Mouse (Mus musculus) intestine, embryonic 14.5 days (tissue): Measurements from ENCODE around the gene Micall1. TPM values are rescaled to one million over a fixed set of nuclear protein-coding genes. Genes with fewer than 3 reads are reported as not detected.

Experiments used
- ATAC-seq: fragments of 200-750 bp; cut with Nextera tagmentation; replicated peaks from 2 replicates; pipeline ENCODE4 v1.8.0; 2017; ENCODE audit warnings: low read depth, moderate number of reproducible peaks, moderate TSS enrichment, moderate library complexity; ENCODE audit not compliant: low FRiP score, low TSS enrichment
- DNase-seq: peaks from one replicate; pipeline ENCODE4 v3.0.0-alpha.2; 2018; ENCODE audit warnings: low spot score
- H3K27ac ChIP-seq: fragments of 300-500 bp; sonication (generic); 2 replicates; pipeline ENCODE4 v1.5.1; 2014; ENCODE audit warnings: low read depth, mild to moderate bottlenecking, control low read depth
- H3K27me3 ChIP-seq: fragments of 300-500 bp; sonication (generic); replicated peaks from 2 replicates; pipeline ENCODE4 v1.6.1; 2014; ENCODE audit warnings: low read length, control low read depth; ENCODE audit not compliant: control insufficient read depth, insufficient read depth
- H3K36me3 ChIP-seq: fragments of 300-500 bp; sonication (generic); 2 replicates; pipeline ENCODE4 v1.6.1; 2014; ENCODE audit warnings: low read length, control low read depth; ENCODE audit not compliant: control insufficient read depth, insufficient read depth
- H3K4me1 ChIP-seq: fragments of 300-500 bp; sonication (generic); replicated peaks from 2 replicates; pipeline ENCODE4 v1.6.1; 2014; ENCODE audit warnings: low read length, control low read depth, mixed read lengths; ENCODE audit not compliant: control insufficient read depth, insufficient read depth
- H3K4me2 ChIP-seq: fragments of 300-500 bp; sonication (generic); 2 replicates; pipeline ENCODE4 v1.6.1; 2014; ENCODE audit warnings: low read length
- H3K4me3 ChIP-seq: fragments of 300-500 bp; sonication (generic); 2 replicates; pipeline ENCODE4 v1.5.1; 2014; ENCODE audit warnings: low read depth, low read length, control low read depth, mixed read lengths
- H3K9ac ChIP-seq: fragments of 300-500 bp; sonication (generic); 2 replicates; pipeline ENCODE4 v1.6.1; 2014; ENCODE audit warnings: mild to moderate bottlenecking, low read length
- H3K9me3 ChIP-seq: fragments of 300-500 bp; sonication (generic); 2 replicates; pipeline ENCODE4 v1.6.1; 2016; ENCODE audit warnings: low read length, control low read depth; ENCODE audit not compliant: control insufficient read depth
- WGBS: fragments of 180-500 bp; shearing (Covaris S2); extraction: QIAGEN DNeasy Blood & Tissue Kit; methylation state at CpG from one replicate; pipeline ENCODE4 v1.1.7; 2014; 5-methylcytosine and 5-hydroxymethylcytosine counted together
- polyA plus RNA-seq: library from polyadenylated mRNA; unstranded; fragments of >200 nt; fragmentation: Nextera tagmentation; extraction: Ambion mirVana; gene quantifications from 2 replicates; pipeline ENCODE4 v1.2.1, GENCODE M21; 2014

Micall1 gene
- polyA plus RNA-seq, 1 experiment from 2014 or later = 9.3 TPM

DNA sequence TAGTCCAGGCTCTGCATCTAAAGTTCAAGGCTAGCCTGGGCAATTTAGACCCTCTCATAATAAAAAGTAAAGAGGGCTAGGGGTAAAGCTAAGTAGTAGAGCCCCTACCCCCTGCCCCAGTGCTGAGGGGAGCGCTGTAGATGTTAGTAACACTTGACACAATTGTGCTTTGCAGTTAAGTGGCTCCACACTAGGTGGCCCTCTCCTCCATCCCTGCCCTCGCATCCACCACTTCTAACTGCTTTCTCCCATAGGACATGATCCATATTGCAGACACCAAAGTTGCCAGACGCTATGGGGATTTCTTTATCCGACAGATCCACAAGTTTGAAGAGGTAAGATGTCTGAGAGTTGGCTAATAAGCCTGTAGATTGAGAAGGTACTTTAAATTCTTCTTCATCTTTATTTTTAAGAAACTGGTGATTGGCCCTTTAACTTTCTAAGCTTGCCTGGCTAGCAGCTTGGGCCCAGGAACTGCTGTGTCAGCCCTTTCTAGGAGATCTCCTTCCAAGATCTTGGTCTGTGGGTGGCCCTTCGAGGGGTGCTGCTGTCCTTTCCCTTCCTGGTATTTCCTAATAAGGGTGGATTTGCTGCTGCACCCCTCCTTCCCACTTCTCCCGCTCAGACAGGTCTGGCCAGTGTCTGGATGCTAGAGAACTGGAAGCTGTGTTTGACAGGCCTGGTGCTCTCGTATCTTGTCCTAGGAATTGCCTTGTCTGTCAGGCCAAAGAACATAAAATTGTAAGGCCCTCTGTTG is 15.4 kb upstream of the Micall1 start:
- ATAC-seq (peak; percentile 58), DNase-seq (peak; percentile 60)
- Histone ChIP-seq H3K27me3 (no peaks in the 10 kb centered on the region), H3K9me3 (no peaks in the 10 kb centered on the region), H3K27ac (peak overlapping the region; percentile 80), H3K4me2 (no peak overlapping the region), H3K4me3 (no peak overlapping the region), H3K4me1 (peaks cover 25% of the 10 kb centered on the region), H3K36me3 (peaks cover 79% of the 10 kb centered on the region), H3K9ac (no peak overlapping the region)
- WGBS = 52% methylated on average over 7 of the region's 7 CpGs

DNA sequence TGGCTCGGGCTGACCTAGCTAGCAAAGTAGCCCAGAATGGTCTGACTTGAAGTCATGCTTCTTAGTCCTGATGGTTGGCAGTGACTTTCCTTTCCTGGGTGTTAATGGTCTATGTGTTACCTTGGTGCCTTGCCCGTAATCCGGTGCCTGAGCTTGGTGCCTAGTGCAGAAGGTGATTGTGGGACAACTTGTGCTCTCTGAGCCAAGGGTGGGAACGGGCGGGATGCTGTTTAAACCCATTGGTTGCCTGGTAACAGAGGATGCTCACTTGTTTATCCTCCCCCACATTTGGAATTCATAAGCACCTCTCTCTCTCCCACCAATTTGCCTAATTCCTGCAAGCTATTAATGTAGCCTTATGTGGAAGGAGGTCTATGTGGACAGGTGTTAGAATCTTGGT is 13.2 kb upstream of the Micall1 start:
- Histone ChIP-seq H3K4me1 (peaks cover 27% of the 10 kb centered on the region), H3K36me3 (peaks cover 57% of the 10 kb centered on the region), H3K4me3 (no peak overlapping the region), H3K27me3 (no peaks in the 10 kb centered on the region), H3K9me3 (no peaks in the 10 kb centered on the region), H3K4me2 (no peak overlapping the region), H3K27ac (no peak overlapping the region), H3K9ac (no peak overlapping the region)
- WGBS = 84% methylated on average over 5 of the region's 5 CpGs
- no peak for ATAC-seq
- DNase-seq = no peak

DNA sequence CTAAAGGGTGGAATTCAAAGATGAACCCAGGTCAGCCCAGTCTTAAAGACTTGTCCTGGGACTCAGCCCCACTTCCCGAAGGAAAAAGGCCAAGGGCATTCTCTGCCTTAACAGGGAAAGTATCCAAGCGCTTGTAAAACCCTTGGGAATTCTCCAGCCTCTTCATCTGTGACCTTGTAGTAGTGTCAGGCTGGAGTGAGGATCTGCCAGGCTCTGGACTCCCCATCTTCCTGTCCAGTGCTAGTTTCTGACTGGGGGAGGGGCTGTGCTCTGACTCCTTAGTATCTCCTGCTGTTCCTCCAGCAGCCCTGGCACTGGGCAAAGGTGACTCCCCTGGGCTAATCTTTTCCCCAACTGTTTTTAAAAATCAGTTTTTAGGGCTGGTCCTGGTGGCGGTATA is 12.1 kb upstream of the Micall1 start:
- Histone ChIP-seq H3K27me3 (no peaks in the 10 kb centered on the region), H3K27ac (peak overlapping the region; percentile 79; the same call in 1 of the 2 replicates), H3K4me3 (no peak overlapping the region), H3K36me3 (peaks cover 47% of the 10 kb centered on the region), H3K4me2 (no peak overlapping the region), H3K4me1 (peaks cover 27% of the 10 kb centered on the region), H3K9ac (no peak overlapping the region), H3K9me3 (no peaks in the 10 kb centered on the region)
- WGBS = 61% methylated on average over 3 of the region's 3 CpGs
- DNase-seq (no peak), ATAC-seq (no peak)

DNA sequence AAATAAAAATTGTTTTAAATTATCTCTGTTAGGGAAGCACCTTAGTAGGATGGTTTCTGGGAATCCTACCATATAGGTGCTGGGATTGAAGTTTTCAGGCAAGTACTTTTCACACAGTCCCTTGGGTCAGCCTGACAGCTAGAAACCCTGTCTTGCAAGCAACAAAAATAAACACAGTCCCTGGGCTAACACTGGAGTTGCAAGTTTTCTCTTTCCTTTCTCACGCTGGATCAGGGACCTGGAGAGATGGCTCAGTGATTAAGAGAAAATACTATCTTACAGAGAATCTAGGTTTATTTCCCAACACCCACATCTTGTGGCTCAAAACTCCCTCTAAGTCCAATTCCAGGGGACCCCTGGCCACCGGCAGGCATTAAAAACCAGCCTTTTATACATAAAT is 11.6 kb upstream of the Micall1 start:
- H3K4me2 ChIP-seq = 0 out of 2 replicates have a peak overlapping the region, but pooled peaks have one; percentile 4
- H3K9me3 ChIP-seq = no peaks in the 10 kb centered on the region
- peaks cover 41% of the 10 kb centered on the region for H3K36me3 ChIP-seq
- DNase-seq (no peak), ATAC-seq (no peak)
- peak overlapping the region; percentile 79 for H3K27ac ChIP-seq
- H3K9ac ChIP-seq = 0 out of 2 replicates have a peak overlapping the region, but pooled peaks have one; percentile 7
- peaks cover 27% of the 10 kb centered on the region for H3K4me1 ChIP-seq
- WGBS = 10% methylated on average over 2 of the region's 2 CpGs
- no peak overlapping the region for H3K4me3 ChIP-seq
- no peaks in the 10 kb centered on the region for H3K27me3 ChIP-seq

DNA sequence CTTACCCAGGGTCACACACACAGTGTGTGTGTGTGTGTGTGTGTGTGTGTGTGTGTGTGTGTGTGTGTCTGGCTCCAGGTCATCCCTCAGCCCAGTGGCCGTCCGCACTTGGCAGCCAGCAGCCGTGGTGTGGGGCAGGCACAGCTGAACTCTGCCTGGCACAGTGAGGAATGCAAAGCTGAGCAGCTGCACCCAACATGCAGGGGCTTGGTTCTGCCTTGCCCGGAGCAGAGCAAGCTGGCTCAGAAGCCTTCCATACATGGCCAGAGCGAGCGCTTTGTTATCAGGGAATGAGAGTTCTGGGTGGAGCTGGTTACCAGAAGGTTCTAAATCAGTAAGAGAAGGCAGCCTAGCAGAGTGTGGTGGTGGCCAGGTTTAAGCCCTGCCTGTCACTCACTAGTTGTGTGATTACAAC is 11.1 kb upstream of the Micall1 start:
- H3K27me3 ChIP-seq = no peaks in the 10 kb centered on the region
- peak overlapping the region; percentile 79 for H3K27ac ChIP-seq
- 0 out of 2 replicates have a peak overlapping the region, but pooled peaks have one; percentile 7 for H3K9ac ChIP-seq
- ATAC-seq (peak; percentile 38; the same call in 1 of the 2 replicates), DNase-seq (no peak)
- no peaks in the 10 kb centered on the region for H3K9me3 ChIP-seq
- H3K4me1 ChIP-seq = peaks cover 24% of the 10 kb centered on the region
- H3K36me3 ChIP-seq = peaks cover 36% of the 10 kb centered on the region
- H3K4me3 ChIP-seq = no peak overlapping the region
- 0 out of 2 replicates have a peak overlapping the region, but pooled peaks have one; percentile 4 for H3K4me2 ChIP-seq
- WGBS = 35% methylated on average over 6 of the region's 6 CpGs

DNA sequence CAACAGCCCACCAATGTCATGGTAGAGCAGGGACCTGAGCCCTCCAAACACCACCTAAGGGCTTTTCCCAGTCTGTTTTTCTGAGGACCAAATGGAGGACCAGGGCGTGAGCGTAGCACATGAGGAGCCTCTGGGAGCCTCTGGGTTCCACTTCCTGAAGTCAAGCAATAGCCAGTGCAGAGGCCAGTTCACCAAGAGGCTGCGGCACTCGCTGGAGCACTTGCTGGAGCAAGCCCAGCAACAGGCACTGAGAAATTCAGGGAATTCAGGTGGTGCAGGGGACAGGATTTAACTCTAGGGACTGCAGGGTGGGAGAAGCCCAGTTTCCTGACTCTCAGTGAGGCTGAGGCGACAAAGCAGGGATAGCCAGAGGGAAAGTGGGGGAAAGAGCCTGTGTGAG is 10.5 kb upstream of the Micall1 start:
- ATAC-seq = no peak
- 60% methylated on average over 5 of the region's 5 CpGs for WGBS
- H3K4me3 ChIP-seq = no peak overlapping the region

DNA sequence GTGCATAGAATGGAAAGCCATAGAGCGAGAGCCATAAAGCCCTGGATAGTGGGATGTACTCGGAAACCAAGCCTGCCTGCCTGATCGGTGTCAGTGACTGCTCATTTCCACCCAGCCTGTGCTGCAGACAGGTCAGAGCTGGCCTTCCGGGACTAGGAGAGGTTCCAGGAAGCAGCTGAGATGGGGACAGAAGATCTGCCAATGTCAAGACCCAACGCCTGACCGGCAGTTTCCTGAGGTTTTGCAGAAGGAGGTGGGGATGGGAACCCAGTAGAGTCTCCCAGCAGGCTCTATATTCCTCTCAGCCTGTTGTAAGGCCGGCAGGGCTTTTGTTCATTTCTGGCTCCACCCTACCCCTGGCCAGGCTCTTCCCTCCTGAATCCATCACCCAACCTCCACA is 9.8 kb upstream of the Micall1 start:
- Histone ChIP-seq H3K9me3 (no peaks in the 10 kb centered on the region), H3K27ac (peak overlapping the region; percentile 44; the same call in 1 of the 2 replicates), H3K9ac (no peak overlapping the region), H3K4me1 (peaks cover 21% of the 10 kb centered on the region), H3K36me3 (peaks cover 24% of the 10 kb centered on the region), H3K4me3 (no peak overlapping the region), H3K27me3 (no peaks in the 10 kb centered on the region), H3K4me2 (no peak overlapping the region)
- ATAC-seq (no peak), DNase-seq (no peak)
- WGBS = 52% methylated on average over 7 of the region's 7 CpGs

More for the DNA sequence above, 10.5 kb upstream of the Micall1 start:
- no peak for DNase-seq
- Histone ChIP-seq H3K4me1 (peaks cover 23% of the 10 kb centered on the region), H3K36me3 (peaks cover 30% of the 10 kb centered on the region), H3K27ac (peak overlapping the region; percentile 79), H3K27me3 (no peaks in the 10 kb centered on the region), H3K9ac (no peak overlapping the region), H3K9me3 (no peaks in the 10 kb centered on the region), H3K4me2 (no peak overlapping the region)

DNA sequence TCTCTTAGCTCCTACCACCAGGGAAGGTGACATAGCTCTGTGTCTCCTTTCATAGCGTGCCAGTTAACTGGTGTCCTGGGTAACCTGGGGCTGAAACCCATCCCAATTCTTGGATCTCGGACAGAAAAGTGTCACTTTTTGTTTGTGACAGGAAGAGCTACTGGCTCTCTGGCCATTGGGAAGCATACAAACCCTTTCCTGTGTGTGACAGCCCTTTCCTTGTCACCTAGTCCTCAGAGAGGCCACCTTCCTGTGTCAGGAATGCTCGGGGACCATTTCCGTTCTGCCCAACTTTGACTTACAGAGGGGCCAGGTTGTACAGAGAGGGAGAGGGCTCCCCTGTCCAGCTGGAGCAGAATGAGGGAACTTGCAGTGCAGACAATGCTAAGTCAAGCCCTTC is 9.2 kb upstream of the Micall1 start:
- 73% methylated on average over 4 of the region's 4 CpGs for WGBS
- DNase-seq (no peak), ATAC-seq (no peak)
- H3K4me3 ChIP-seq = no peak overlapping the region
- H3K9ac ChIP-seq = no peak overlapping the region
- peak overlapping the region; percentile 44; the same call in 1 of the 2 replicates for H3K27ac ChIP-seq
- H3K9me3 ChIP-seq = no peaks in the 10 kb centered on the region
- no peaks in the 10 kb centered on the region for H3K27me3 ChIP-seq
- H3K4me1 ChIP-seq = peaks cover 19% of the 10 kb centered on the region
- peaks cover 18% of the 10 kb centered on the region for H3K36me3 ChIP-seq
- H3K4me2 ChIP-seq = no peak overlapping the region

DNA sequence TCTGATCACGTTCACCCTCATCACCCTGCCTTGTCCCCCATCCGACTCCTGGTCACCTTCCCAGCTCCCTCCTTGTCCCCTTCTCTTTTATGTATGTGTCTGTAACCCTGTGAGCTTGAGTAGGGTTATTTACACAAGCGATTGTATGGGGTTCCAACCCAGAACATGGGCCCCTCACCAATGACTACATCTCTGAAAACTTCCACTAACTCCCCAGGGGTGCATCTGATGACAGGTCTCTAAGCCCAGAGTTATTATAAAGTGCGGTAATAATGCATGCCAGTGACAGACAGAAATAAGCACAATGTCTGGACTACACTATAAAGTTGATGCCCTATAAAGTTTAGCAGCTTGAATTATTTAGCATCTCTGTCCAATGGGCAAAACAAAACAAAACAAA is 8.3 kb upstream of the Micall1 start:
- no peak for DNase-seq
- Histone ChIP-seq H3K4me3 (no peak overlapping the region), H3K4me2 (no peak overlapping the region), H3K4me1 (peaks cover 19% of the 10 kb centered on the region), H3K27ac (no peak overlapping the region), H3K9ac (no peak overlapping the region), H3K9me3 (no peaks in the 10 kb centered on the region), H3K27me3 (no peaks in the 10 kb centered on the region), H3K36me3 (peaks cover 11% of the 10 kb centered on the region)
- no peak for ATAC-seq
- WGBS = 72% methylated on average over 4 of the region's 4 CpGs
